Mouse (Mus musculus) heart, postnatal 36 days (tissue): ENCODE results near the gene Hnf4a. TPM values are rescaled to one million over a fixed set of nuclear protein-coding genes. Genes with fewer than 3 reads are reported as not detected.
"Not testable (repeated sequence)": the region's sequence is repeated elsewhere in the genome, so short reads cannot be mapped to it uniquely, and the experiment has no call there.

ENCODE experiments used
- DNase-seq, 2 experiments: peaks; one replicate each; pipeline ENCODE4 v3.0.0; 2021 to 2022
- intact Hi-C: fragments of 180-260 bp; cut with DNase I; formaldehyde crosslinking; loops from one replicate; pipeline ENCODE4 v1.15.1; 2025
- total RNA-seq, 2 experiments: library from RNA; stranded (reverse); gene quantifications; 2 replicates each; pipeline ENCODE4 v1.2.3; 2021

Gene Hnf4a
- total RNA-seq, 2 experiments from 2014 or later: not detected

DNA sequence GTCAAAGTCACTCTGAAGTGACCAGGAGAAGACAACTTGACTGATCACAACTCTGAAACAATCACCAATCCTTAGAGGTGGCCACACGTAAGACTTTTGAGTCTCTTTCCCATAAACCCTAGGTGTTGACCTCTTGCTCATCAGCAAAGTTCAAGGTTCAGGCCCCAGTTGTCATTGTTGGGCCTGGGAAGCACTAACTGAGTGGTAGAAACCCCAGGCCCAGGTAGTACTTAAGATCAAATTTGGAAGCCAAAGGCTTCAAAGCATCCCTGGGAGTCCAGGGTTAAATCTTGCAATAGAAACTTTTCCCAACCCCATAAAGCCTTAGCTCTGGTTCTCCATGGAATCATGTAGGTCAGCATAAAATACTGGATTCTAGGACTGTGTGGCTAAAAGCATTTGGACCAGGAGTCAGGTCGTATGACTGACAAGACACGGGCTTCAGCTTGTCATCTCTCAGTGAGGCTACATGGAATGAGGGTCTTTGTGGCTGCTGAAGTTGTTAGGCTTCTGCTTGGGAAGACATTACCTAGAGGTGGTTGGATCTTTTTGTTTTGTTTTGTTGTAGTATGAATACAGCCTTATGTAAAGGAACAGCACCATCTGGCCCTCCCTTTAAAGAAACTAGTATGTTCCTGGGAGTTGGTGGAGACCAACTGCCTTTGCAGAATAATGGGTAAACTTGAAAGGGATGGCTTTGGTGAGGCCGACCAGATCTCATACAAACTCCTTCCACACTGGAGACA is 109.5 kb downstream of the Hnf4a start:
- DNase-seq: no peak
- intact Hi-C loops: no loop called here

DNA sequence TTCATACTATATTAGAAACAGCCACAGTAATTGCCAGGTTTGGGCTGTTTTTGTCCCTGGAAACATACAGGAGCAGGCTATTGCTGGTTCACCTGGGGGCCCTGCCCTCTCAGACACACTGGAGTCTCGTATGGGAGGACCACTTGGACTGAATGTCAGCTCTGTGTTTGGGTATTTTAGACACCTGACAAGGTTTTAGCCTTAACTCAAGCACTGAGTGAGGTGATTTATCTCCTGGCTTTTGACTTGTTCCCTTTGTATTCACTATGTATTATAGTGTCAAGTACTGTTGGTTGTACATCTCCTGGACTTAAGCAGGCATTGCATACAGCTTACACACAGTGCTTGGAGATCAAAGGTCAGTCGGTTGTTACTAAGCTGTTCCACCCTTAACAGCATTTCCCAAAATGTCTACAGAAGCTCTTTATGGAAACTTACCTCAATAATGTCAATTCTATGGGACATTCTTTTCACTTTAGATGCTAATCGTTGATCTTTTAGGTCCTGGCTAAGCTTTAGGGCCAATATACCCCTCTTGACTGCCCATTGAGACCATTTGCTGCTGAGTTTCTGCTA is 110.1 kb downstream of the Hnf4a start:
- no peak for DNase-seq
- intact Hi-C loops: no loop called here

DNA sequence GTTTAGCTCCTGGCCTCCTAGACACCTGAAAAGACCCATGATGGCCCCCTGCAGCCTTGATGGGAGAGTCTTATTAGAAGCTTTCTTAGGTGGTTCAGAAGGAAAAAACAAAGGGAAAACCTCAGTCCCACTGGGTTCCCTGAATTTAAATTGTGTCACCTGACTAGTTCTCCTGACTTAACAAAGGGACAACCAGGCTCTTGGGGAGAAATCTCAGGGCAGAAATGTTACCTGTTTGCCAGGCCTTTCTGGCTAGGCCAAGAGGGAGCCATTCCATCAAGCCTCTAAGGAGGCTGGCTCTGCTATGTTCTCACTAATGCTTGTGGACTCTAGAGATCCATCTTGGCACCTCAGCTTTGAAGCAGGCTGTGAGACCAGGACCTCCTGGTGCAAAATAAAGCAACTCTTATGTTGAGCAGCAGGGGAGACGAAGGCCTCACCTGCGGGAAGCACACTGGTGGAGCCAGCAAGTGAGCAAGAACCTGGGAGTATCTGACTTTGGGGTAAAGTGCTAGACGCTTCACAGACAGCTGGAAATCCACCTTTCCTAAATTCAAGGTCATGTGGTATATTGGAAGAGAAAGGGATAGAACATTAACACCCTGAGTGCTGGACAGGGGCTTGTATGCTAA is 110.7 kb downstream of the Hnf4a start:
- intact Hi-C loops: no loop called here

DNA sequence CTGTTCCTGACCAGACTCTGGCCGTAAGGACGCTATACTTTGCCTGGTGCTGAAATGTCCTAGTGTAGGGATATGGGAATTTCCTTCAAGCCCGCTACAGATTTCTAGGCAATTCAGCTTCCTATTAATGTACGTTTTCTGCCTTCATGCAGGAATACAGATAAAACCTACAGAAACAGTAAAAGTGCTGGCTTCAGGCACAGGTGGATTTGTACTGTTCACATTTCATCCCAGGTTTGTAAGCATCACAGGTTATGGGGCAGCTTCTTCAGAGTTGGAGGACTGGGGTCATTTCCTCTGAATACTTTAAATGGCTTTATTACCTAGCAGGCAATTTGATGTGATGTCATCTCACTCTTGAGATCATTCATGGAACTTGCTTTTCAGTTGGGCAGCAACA is 111.3 kb downstream of the Hnf4a start:
- no peak for DNase-seq
- intact Hi-C loops: no loop called here

More for the DNA sequence above, 110.7 kb downstream of the Hnf4a start:
- no peak for DNase-seq

DNA sequence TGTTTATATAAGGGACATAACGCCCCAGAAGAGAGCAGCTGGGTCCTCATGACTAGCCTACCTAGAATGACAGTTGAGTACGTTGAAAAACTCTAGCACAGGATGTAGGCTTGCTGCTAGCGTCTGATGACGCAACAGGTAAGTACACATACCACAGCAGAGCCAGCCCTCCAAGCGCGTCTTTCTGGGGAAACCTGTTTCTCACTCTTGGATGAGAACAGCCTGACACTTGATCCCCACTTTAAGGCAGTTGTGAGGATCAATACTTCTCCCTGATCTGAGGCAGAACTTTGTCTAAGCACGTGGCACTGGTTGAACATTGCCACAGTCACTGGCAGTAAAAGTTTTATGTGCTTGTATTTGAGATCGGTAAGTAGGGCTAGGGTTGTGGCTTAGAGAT is 113.8 kb downstream of the Hnf4a start:
- no peak for DNase-seq
- intact Hi-C loops: no loop called here

DNA sequence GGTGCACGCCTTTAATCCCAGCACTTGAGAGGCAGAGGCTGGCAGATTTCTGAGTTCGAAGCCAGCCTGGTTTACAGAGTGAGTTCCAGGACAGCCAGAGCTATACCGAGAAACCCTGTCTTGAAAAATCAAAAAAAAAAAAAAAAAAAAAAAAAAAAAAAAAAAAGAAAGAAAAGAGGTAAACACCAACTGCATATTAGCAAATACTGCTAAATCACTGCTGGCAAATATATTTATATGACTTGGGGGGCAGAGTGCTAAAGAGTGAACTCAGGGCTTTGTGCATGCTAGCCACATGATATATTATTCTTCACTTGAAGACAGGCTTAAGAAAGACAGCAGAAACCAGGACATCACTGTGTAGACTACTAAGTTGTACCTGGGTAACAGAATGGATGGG is 114.8 kb downstream of the Hnf4a start:
- DNase-seq: not testable (repeated sequence)

More for the DNA sequence above, 114.8 kb downstream of the Hnf4a start:
- intact Hi-C loops: not testable (repeated sequence)

Other genes starting within 250 kb of the Hnf4a start
- gene Jph2, start 108.8 kb upstream of the Hnf4a start, total RNA-seq: 100 to 1,000 TPM; 323 to 334 TPM
- gene Oser1, start 82.1 kb upstream of the Hnf4a start, total RNA-seq: 10 to 100 TPM; 21.9 TPM
- gene Gdap1l1, start 68.3 kb upstream of the Hnf4a start, total RNA-seq: not detected
- 100 to 1,000 TPM; 196 to 197 TPM for gene Fitm2, start 34.2 kb upstream of the Hnf4a start, total RNA-seq
- gene R3hdml, start 14.5 kb upstream of the Hnf4a start, total RNA-seq: not detected
- 10 to 100 TPM in 1 of 2 experiments, 1 to 10 TPM in 1; 9.9 to 11.6 TPM for gene Ttpal, start 95.5 kb downstream of the Hnf4a start, total RNA-seq
- gene Serinc3, start 138.3 kb downstream of the Hnf4a start, total RNA-seq: 100 to 1,000 TPM; 316 to 421 TPM
- gene Pkig, start 151.6 kb downstream of the Hnf4a start, total RNA-seq: 100 to 1,000 TPM; 221 to 229 TPM
- under 1 TPM; 0.60 to 0.64 TPM for gene Ada, start 243.4 kb downstream of the Hnf4a start, total RNA-seq